Mouse (Mus musculus) heart, embryonic 11.5 days (tissue): ENCODE data around the gene Ryk. TPM values are rescaled to one million over a fixed set of nuclear protein-coding genes. Genes with fewer than 3 reads are reported as not detected.

ENCODE experiments used
- ATAC-seq: fragments of 200-750 bp; cut with Nextera tagmentation; replicated peaks from 2 replicates; pipeline ENCODE4 v1.8.0; 2017; ENCODE audit warnings: moderate library complexity; ENCODE audit not compliant: insufficient number of reproducible peaks, low FRiP score, low TSS enrichment
- H3K27ac ChIP-seq: fragments of 300-500 bp; sonication (generic); 2 replicates; pipeline ENCODE4 v1.5.1; 2014; ENCODE audit warnings: mild to moderate bottlenecking, low read depth, low read length
- H3K27me3 ChIP-seq: fragments of 300-500 bp; sonication (generic); 2 replicates; pipeline ENCODE4 v1.6.1; 2014; ENCODE audit warnings: mild to moderate bottlenecking, low read length, mixed read lengths; ENCODE audit not compliant: control insufficient read depth, insufficient read depth
- H3K36me3 ChIP-seq: fragments of 300-500 bp; sonication (generic); 2 replicates; pipeline ENCODE4 v1.6.1; 2014; ENCODE audit warnings: mild to moderate bottlenecking, low read length, moderate library complexity, mixed read lengths; ENCODE audit not compliant: control insufficient read depth, insufficient read depth
- H3K4me1 ChIP-seq: fragments of 300-500 bp; sonication (generic); 2 replicates; pipeline ENCODE4 v1.6.1; 2014; ENCODE audit warnings: low read length; ENCODE audit not compliant: control insufficient read depth, insufficient read depth
- H3K4me2 ChIP-seq: fragments of 300-500 bp; sonication (generic); 2 replicates; pipeline ENCODE4 v1.6.1; 2014; ENCODE audit warnings: mild to moderate bottlenecking, moderate library complexity
- H3K4me3 ChIP-seq: fragments of 300-500 bp; sonication (generic); 2 replicates; pipeline ENCODE4 v1.5.1; 2014; ENCODE audit warnings: low read depth, low read length
- H3K9ac ChIP-seq: fragments of 300-500 bp; sonication (generic); 2 replicates; pipeline ENCODE4 v1.6.1; 2014; ENCODE audit warnings: mild to moderate bottlenecking, low read depth, low read length, moderate library complexity
- H3K9me3 ChIP-seq: fragments of 300-500 bp; sonication (generic); replicated peaks from 2 replicates; pipeline ENCODE4 v1.6.1; 2016; ENCODE audit warnings: low read length; ENCODE audit not compliant: control insufficient read depth
- WGBS: fragments of 180-500 bp; shearing (Covaris S2); extraction: QIAGEN DNeasy Blood & Tissue Kit; methylation state at CpG from one replicate; pipeline ENCODE4 v1.1.7; 2014; ENCODE audit not compliant: insufficient replicate concordance; 5-methylcytosine and 5-hydroxymethylcytosine counted together
- polyA plus RNA-seq: library from polyadenylated mRNA; unstranded; fragments of >200 nt; fragmentation: Nextera tagmentation; extraction: Ambion mirVana; gene quantifications from 2 replicates; pipeline ENCODE4 v1.2.1, GENCODE M21; 2014

The Ryk gene
- polyA plus RNA-seq, 1 experiment from 2014 or later = 20.4 TPM

DNA sequence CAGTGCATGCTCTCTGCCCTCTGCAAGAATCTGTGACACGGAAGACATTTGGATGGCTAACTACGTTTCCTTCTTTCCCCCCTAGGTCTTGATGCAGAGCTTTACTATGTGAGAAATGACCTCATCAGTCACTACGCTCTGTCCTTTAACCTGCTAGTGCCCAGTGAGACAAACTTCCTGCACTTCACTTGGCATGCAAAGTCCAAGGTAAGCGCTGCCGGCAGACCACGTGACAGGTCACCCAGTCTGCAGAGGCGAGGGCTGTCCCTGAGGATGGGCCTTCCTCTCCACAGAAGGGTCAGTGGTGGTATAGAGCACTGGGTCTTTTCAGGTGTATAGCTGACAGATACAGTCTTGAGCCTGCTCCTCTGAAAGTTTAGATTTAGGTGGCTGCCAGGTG, 27.1 kb downstream of the Ryk start:
- no peak overlapping the region for H3K27ac ChIP-seq
- H3K9me3 ChIP-seq = no peaks in the 10 kb centered on the region; the same call in 1 of the 2 replicates
- H3K36me3 ChIP-seq = peaks cover 3% of the 10 kb centered on the region; the same call in 1 of the 2 replicates
- no peaks in the 10 kb centered on the region for H3K27me3 ChIP-seq
- ATAC-seq = no peak
- WGBS = 70% methylated on average over 7 of the region's 7 CpGs
- H3K4me2 ChIP-seq = no peak overlapping the region
- no peak overlapping the region for H3K9ac ChIP-seq
- peaks cover 52% of the 10 kb centered on the region for H3K4me1 ChIP-seq
- H3K4me3 ChIP-seq = no peak overlapping the region

DNA sequence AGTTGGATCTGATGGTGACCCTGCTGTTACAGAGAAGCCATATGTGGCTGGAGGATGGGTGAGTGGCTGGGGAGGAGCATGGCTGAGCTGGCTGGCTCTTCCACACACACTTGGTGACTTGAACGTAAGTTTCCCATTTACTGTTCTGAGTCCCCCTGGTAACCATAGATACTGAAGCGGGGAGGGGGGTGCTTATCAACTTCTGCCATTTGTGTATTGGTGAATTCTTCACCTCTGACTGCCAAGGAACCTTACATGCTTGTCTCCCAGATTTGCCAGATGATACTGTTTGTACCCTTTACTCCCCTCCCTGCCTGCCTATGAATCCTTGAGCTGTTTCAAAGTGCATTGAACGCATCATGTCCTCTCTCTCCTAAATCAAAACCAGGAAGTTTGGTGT, 27.5 kb downstream of the Ryk start:
- no peak overlapping the region for H3K9ac ChIP-seq
- no peak for ATAC-seq
- no peak overlapping the region for H3K4me3 ChIP-seq
- H3K4me2 ChIP-seq = no peak overlapping the region
- peaks cover 52% of the 10 kb centered on the region for H3K4me1 ChIP-seq
- no peaks in the 10 kb centered on the region; the same call in 1 of the 2 replicates for H3K9me3 ChIP-seq
- no peaks in the 10 kb centered on the region for H3K27me3 ChIP-seq
- 73% methylated on average over 3 of the region's 3 CpGs for WGBS
- H3K36me3 ChIP-seq = peaks cover 3% of the 10 kb centered on the region; the same call in 1 of the 2 replicates
- H3K27ac ChIP-seq = no peak overlapping the region

DNA sequence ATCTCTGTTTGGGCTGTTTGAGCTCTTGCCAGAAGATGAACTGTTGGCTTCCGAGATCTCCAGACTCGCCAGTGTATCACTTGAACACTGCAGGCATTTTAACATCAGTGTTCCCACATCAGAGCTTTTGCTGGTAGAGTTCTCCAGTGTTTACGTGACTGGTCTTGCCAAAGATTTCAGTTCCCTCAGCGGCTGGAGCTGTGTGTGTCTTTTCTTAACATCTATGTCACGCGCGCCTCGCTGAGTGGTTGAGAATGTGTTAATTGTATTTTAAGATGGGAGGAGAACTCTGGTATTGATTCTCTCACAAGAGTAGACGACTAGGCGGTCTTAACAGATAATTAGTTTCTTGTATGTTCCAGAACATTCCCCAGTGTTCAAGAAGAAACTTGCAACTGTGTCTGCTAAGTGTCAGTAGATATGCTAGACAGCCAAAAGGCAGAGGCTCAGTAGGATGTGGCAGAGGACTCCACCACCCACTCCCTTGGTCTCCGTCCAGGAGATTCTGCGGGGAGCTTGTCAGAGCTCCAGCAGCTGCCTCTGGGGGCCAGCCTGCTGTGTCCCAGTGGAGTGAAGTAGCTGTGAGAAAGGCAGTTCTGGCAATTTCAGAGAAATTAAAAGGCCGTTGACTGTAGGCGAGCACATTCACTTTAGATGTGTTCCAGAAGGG, 29.3 kb downstream of the Ryk start:
- Histone ChIP-seq H3K36me3 (peaks cover 3% of the 10 kb centered on the region; the same call in 1 of the 2 replicates), H3K4me2 (no peak overlapping the region), H3K4me3 (no peak overlapping the region), H3K9ac (no peak overlapping the region), H3K4me1 (peaks cover 52% of the 10 kb centered on the region), H3K27me3 (no peaks in the 10 kb centered on the region), H3K27ac (peak overlapping the region; percentile 8), H3K9me3 (no peaks in the 10 kb centered on the region)
- ATAC-seq = no peak
- 34% methylated on average over 14 of the region's 14 CpGs for WGBS

DNA sequence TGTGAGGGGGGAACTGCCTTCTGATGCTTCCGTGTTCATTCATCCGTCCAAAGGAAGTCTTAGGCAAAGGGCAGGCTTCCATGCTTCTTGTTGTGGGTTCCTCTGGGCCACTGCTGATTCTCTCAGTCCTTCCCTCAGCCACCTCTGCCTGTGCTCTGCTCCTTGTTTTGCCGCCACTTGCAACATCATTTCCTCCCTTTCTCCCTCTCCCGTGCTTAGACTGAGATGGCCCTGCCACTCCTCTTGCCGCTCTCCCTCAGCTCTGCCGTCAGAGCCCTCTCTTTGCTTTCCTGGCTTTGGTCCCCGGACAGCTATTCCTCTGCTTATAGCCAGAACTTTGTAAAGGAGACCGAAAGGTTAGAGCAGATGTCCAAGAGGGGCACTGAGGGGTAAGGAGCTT, 30.2 kb downstream of the Ryk start:
- peaks cover 52% of the 10 kb centered on the region for H3K4me1 ChIP-seq
- no peak overlapping the region for H3K9ac ChIP-seq
- H3K27me3 ChIP-seq = no peaks in the 10 kb centered on the region
- no peak overlapping the region for H3K4me3 ChIP-seq
- no peak overlapping the region for H3K27ac ChIP-seq
- H3K36me3 ChIP-seq = peaks cover 6% of the 10 kb centered on the region; the same call in 1 of the 2 replicates
- no peaks in the 10 kb centered on the region for H3K9me3 ChIP-seq
- 71% methylated on average over 8 of the region's 8 CpGs for WGBS
- H3K4me2 ChIP-seq = no peak overlapping the region
- ATAC-seq = no peak

DNA sequence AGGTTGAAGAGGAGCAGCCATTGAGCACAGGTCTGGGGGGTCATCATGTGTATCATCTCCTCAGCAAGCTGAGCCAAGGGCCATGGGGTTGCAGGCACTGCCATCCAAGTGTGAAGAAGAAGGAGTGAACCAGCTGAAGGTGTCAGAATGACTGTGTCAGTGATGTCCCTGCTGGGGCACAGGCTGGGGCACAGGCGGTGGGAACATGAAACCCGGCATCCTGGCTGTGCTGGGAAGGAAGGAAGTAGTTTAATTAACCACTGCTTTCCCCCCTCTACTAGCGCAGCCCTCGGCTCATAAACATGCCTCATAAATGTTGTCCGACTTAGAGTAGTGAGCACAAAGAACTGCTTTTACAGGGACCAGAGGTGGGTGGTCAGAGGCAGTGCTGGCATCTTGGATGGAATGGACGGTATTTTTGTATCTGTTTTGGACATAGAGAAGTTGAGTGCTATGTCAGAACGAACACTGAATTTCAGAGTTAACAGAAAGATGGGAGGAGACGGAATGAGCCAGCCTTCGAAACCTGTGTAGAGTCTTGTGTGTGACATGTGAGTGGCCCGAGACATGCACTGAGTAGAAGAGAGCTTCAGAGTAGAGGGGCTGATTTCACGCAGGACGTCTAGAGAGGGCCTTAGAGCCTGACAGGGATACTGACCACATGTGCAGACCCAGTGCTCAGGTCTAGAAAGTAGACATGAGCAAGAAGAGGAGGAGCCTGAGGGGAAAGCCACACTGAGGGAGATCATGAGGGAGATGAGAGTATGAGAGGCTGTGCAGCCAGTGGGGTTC, 31.4 kb downstream of the Ryk start:
- no peak overlapping the region for H3K9ac ChIP-seq
- peaks cover 45% of the 10 kb centered on the region for H3K4me1 ChIP-seq
- no peaks in the 10 kb centered on the region for H3K9me3 ChIP-seq
- no peak overlapping the region; the same call in 1 of the 2 replicates for H3K27ac ChIP-seq
- H3K4me3 ChIP-seq = no peak overlapping the region
- no peaks in the 10 kb centered on the region for H3K27me3 ChIP-seq
- H3K36me3 ChIP-seq = peaks cover 6% of the 10 kb centered on the region; the same call in 1 of the 2 replicates
- no peak overlapping the region for H3K4me2 ChIP-seq
- WGBS = 64% methylated on average over 12 of the region's 12 CpGs
- 0 out of 2 replicates have a peak, but pooled peaks have one; percentile 10 for ATAC-seq

DNA sequence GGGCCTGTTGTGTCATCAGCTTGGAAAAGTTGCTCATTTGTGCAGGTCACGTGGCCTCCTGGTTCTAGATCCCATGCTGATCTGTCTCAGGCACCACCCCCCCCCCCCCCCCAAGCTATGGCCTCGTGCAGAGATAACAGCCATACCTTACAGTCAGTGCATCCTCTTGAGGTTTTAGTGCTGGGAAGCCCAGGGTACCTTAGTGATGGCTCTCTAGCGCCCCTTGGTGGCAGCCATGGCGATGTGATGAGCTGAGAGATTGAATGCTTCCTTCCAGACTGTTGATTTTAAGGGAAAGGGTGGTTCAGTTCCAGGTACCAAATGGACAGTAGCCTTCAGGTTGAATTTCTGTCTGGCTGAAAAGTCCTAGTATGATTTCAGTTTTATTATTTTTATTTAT, 32.2 kb downstream of the Ryk start:
- H3K27ac ChIP-seq = no peak overlapping the region
- H3K36me3 ChIP-seq = peaks cover 6% of the 10 kb centered on the region; the same call in 1 of the 2 replicates
- WGBS = 6% methylated on average over 4 of the region's 4 CpGs
- no peak overlapping the region for H3K4me3 ChIP-seq
- H3K9me3 ChIP-seq = no peaks in the 10 kb centered on the region
- no peak overlapping the region for H3K9ac ChIP-seq
- no peaks in the 10 kb centered on the region for H3K27me3 ChIP-seq
- H3K4me1 ChIP-seq = peaks cover 37% of the 10 kb centered on the region
- ATAC-seq = peak; percentile 36; the same call in 1 of the 2 replicates
- no peak overlapping the region for H3K4me2 ChIP-seq

DNA sequence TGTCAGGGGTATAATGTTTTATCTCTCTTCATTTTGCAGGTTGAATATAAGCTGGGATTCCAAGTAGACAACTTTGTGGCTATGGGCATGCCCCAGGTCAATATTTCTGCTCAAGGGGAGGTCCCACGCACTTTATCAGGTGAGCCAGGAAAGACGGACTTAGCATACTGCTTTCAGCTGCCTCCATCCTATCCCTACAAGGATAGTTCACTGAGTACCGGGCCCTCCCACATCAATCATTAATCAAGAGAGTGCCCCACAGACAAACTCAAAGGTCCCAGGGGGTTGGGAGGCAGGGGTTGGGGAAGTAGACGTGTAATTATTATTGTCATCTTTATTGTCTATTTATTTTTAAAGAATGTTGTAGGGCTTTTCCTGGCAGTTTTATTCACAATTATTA, 32.8 kb downstream of the Ryk start:
- Histone ChIP-seq H3K9me3 (no peaks in the 10 kb centered on the region), H3K4me3 (no peak overlapping the region), H3K27ac (no peak overlapping the region), H3K27me3 (no peaks in the 10 kb centered on the region), H3K4me2 (no peak overlapping the region), H3K36me3 (peaks cover 6% of the 10 kb centered on the region; the same call in 1 of the 2 replicates), H3K9ac (no peak overlapping the region), H3K4me1 (peaks cover 34% of the 10 kb centered on the region)
- no peak for ATAC-seq
- 82% methylated on average over 4 of the region's 4 CpGs for WGBS

DNA sequence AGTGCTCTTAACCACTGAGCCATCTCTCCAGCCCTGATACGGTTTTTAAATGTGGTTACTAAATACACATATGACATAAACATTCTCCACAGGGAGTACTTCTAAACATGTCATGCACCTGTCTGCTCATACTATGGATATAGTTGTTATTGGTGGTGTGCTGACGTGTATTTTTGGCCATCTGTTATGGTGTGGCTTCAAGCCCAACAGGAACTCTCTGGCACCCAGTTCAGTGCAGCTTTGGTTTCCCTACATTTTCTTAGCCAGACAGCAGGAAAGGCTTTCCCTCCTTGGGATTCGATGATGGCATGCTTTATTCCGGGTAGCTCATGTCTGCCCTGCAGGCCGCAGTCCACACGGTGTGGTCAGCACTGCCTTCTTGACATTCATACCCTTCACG, 33.7 kb downstream of the Ryk start:
- peaks cover 6% of the 10 kb centered on the region; the same call in 1 of the 2 replicates for H3K36me3 ChIP-seq
- H3K4me2 ChIP-seq = no peak overlapping the region
- no peak overlapping the region for H3K4me3 ChIP-seq
- H3K9ac ChIP-seq = no peak overlapping the region
- H3K4me1 ChIP-seq = peaks cover 32% of the 10 kb centered on the region
- H3K9me3 ChIP-seq = no peaks in the 10 kb centered on the region
- 92% methylated on average over 7 of the region's 7 CpGs for WGBS
- no peaks in the 10 kb centered on the region for H3K27me3 ChIP-seq
- H3K27ac ChIP-seq = no peak overlapping the region
- ATAC-seq = no peak
